In the genomic region with DNA sequence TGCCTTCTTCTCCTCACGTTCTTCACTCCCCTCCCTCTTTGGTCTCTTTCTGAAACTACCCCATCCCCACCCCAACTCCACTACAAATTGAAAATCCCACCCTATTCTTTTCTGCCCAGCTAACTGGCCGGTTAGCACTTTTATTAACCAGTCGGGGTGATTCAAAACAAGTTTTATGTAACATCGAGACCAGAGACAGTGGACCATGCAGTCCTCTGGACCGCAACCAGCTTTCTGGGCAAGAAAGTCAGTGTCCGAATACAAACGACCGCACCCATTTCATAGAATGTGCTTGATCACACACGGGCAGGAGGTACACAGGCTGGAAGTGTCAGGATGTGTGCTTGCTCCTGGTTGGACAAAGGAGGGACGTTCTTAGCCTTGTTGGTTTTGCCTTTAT, we compare ENCODE assay signal across 25 mouse cellular contexts. TPM values are rescaled to one million over a fixed set of nuclear protein-coding genes. Genes with fewer than 3 reads are reported as not detected.
A peak's percentile ranks its signal among the peaks of the same experiment; 100 is the strongest.
DNase-seq lines count a peak whose midpoint lies in the region; ATAC-seq lines count a peak whose summit lies in the region.
"Had no signal": no experiment of that assay in that cellular context is flagged by ENCODE, and none has a peak within 500 bp of the region (broad histone marks: within the 10 kb centered on the region; RNA-seq: fewer than 3 reads in every experiment).

No protein-coding gene starts in this region.

- H3K27me3 ChIP-seq in kidney, embryonic 16.5 days (ENCODE audit: insufficient read depth, low read length), result no peaks in the 10 kb centered on the region

- H3K36me3 ChIP-seq in kidney, embryonic 16.5 days (ENCODE audit: insufficient read depth, low read length), result no peaks in the 10 kb centered on the region
- H3K36me3 ChIP-seq: forebrain, embryonic 10.5 days; hindbrain, embryonic 10.5 days; hindbrain, embryonic 13.5 days had no signal

- H3K27ac ChIP-seq in kidney, embryonic 16.5 days (ENCODE audit: low read length), result no peak overlapping the region
- H3K27ac ChIP-seq: forebrain, embryonic 10.5 days; forebrain, embryonic 13.5 days; hindbrain, embryonic 10.5 days; hindbrain, embryonic 13.5 days had no signal

- DNase-seq in heart, adult 11 months, result peak; percentile 64
- DNase-seq in heart, postnatal 14 days, result no peak
- DNase-seq in kidney, adult 8-10 months, result peak; percentile 59 to 71
- DNase-seq in kidney, postnatal 4 days, result no peak
- peak; percentile 55 to 79 for DNase-seq in kidney, postnatal 25 days
- DNase-seq: adrenal gland, postnatal 10 days; adrenal gland, postnatal 36 days; cerebellum, adult 18-20 months; cerebellum, adult 9-10 months; cerebellum, postnatal 14 days; gastrocnemius, postnatal 10 days; gastrocnemius, postnatal 36 days; heart, postnatal 36 days had no signal

- no peak for ATAC-seq in kidney, embryonic 16.5 days (ENCODE audit: low FRiP score, low TSS enrichment)
- ATAC-seq: forebrain, embryonic 13.5 days; forebrain, embryonic 16.5 days; hindbrain, embryonic 16.5 days had no signal

- 80% methylated on average over 10 of the region's 10 CpGs for WGBS in kidney, embryonic 16.5 days

- no peaks in the 10 kb centered on the region for H3K9me3 ChIP-seq in kidney, embryonic 16.5 days (ENCODE audit: low read length)
- H3K9me3 ChIP-seq: forebrain, embryonic 10.5 days; forebrain, embryonic 13.5 days; hindbrain, embryonic 10.5 days; hindbrain, embryonic 13.5 days had no signal

- intact Hi-C loops in heart, postnatal 14 days (cut with DNase I), result no loop called here

- H3K4me1 ChIP-seq in kidney, embryonic 16.5 days (ENCODE audit: insufficient read depth, low read length), result no peaks in the 10 kb centered on the region
- H3K4me1 ChIP-seq: forebrain, embryonic 10.5 days; forebrain, embryonic 13.5 days; hindbrain, embryonic 10.5 days; hindbrain, embryonic 13.5 days had no signal

- no peak overlapping the region for H3K4me2 ChIP-seq in kidney, embryonic 16.5 days (replicated peaks; ENCODE audit: low read depth, low read length)
- H3K4me2 ChIP-seq: forebrain, embryonic 13.5 days; heart, embryonic 11.5 days; hindbrain, embryonic 13.5 days had no signal

- H3K9ac ChIP-seq in kidney, embryonic 16.5 days (replicated peaks; ENCODE audit: low read length), result no peak overlapping the region
- H3K9ac ChIP-seq: forebrain, embryonic 13.5 days; hindbrain, embryonic 13.5 days had no signal

- no peak overlapping the region for H3K4me3 ChIP-seq in kidney, embryonic 16.5 days (ENCODE audit: low read length)
- H3K4me3 ChIP-seq: forebrain, embryonic 10.5 days; forebrain, embryonic 13.5 days; hindbrain, embryonic 10.5 days; hindbrain, embryonic 13.5 days had no signal

RNA-seq across cellular contexts. Expression of a gene that starts 7.7 kb away (rescaled TPM):
- total RNA-seq in heart, postnatal 14 days (2021), result under 1 TPM; 0.46 to 0.60 TPM
- polyA plus RNA-seq in kidney, embryonic 16.5 days (2015; fragmentation: Nextera tagmentation; extraction: Ambion mirVana), result 70.0 and 83.8 TPM in 2 replicates

RNA-seq across cellular contexts. Expression of a gene that starts 10.7 kb away (rescaled TPM):
- 10 to 100 TPM; 49.1 to 53.5 TPM for total RNA-seq in heart, postnatal 14 days (2021)
- 93.1 and 94.3 TPM in 2 replicates for polyA plus RNA-seq in kidney, embryonic 16.5 days (2015; fragmentation: Nextera tagmentation; extraction: Ambion mirVana)

RNA-seq across cellular contexts. Expression of a gene that starts 15.8 kb away (rescaled TPM):
- total RNA-seq in heart, postnatal 14 days (2021), result 10 to 100 TPM; 14.5 to 16.0 TPM
- 105 and 107 TPM in 2 replicates for polyA plus RNA-seq in kidney, embryonic 16.5 days (2015; fragmentation: Nextera tagmentation; extraction: Ambion mirVana)

RNA-seq across cellular contexts. Expression of a gene that starts 26.0 kb away (rescaled TPM):
- 1 to 10 TPM; 1.3 to 1.5 TPM for total RNA-seq in heart, postnatal 14 days (2021)
- 0.11 and 0.14 TPM in 2 replicates for polyA plus RNA-seq in kidney, embryonic 16.5 days (2015; fragmentation: Nextera tagmentation; extraction: Ambion mirVana)
- polyA plus RNA-seq: heart, embryonic 14.5 days; heart, postnatal 0 days had no signal

RNA-seq across cellular contexts. Expression of a gene that starts 32.6 kb away (rescaled TPM):
- total RNA-seq in heart, postnatal 14 days (2021), result 1 to 10 TPM in 1 of 2 experiments, under 1 TPM in 1; 0.65 to 1.1 TPM
- 0.10 and 0.11 TPM in 2 replicates for polyA plus RNA-seq in kidney, embryonic 16.5 days (2015; fragmentation: Nextera tagmentation; extraction: Ambion mirVana)
- total RNA-seq: gastrocnemius, postnatal 36 days; granulocyte monocyte progenitor cell, adult 5-6 weeks had no signal
- polyA plus RNA-seq: embryonic facial prominence, embryonic 11.5 days; forebrain, embryonic 10.5 days; forebrain, embryonic 13.5 days; forebrain, embryonic 16.5 days; heart, embryonic 11.5 days; heart, embryonic 14.5 days; hindbrain, embryonic 10.5 days; hindbrain, embryonic 13.5 days; hindbrain, embryonic 16.5 days had no signal

Comparison
In these comparisons a context has a peak if more than half of its experiments do, and no peak if none do; other contexts are left out.
1. DNase-seq: peak in heart, adult 11 months (single experiment), kidney, adult 8-10 months (2 of 2) and kidney, postnatal 25 days (2 of 2); none in heart, postnatal 14 days (0 of 2) and kidney, postnatal 4 days (0 of 2).